Mouse (Mus musculus) neutrophil, adult 5-6 weeks (primary cell): ENCODE results near the gene A930033H14Rik. TPM values are rescaled to one million over a fixed set of nuclear protein-coding genes. Genes with fewer than 3 reads are reported as not detected.

Source experiments
- ATAC-seq: fragments of 151-379, 151-347 bp; 2 replicates; pipeline ENCODE4 v1.8.0; 2017; ENCODE audit warnings: mild to moderate bottlenecking, moderate TSS enrichment; ENCODE audit not compliant: insufficient number of reproducible peaks, poor library complexity, low FRiP score, severe bottlenecking; ENCODE audit errors: extremely low read depth
- total RNA-seq: library from RNA; stranded (forward); fragments of 200-1000 nt; gene quantifications from 2 replicates; pipeline ENCODE4 v1.2.3, GENCODE M21; 2017

A930033H14Rik gene
- total RNA-seq, 1 experiment from 2014 or later, result not detected

DNA sequence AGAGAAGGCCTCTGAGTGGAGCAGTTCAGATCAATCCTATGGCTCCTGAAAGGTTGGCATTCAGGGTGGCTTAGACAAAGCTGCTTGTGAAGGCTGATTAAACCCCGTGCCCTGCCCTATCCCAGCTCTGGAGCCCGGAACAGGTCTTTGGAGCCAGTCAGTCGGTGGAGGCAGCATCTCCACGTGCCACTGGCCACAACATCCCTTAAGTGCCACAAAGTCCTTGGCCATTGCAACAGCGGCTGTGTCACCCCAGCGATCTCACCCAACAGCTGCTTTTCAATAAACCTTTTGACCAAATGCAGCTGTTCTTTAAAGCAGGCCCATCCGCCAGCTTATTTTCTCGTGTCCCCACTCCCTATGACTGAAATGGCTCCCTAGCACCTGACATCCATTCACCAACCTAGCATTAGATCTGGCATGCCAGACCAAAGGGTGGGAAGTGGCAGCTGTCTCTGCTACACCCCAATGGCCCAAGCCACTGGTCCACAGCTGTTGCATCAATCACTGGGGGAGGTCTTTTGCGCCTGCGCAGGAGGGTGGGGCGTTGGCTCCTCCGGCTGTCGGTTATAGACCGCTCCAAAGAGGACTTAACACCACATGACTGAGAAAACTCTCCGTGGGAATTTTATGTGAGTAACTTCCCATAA is 4.8 kb downstream of the A930033H14Rik start:
- ATAC-seq, result no peak

- no peak for ATAC-seq
These were observed 5.4 kb downstream of the A930033H14Rik start for GRCm38 (mm10) chr10:69207481-69207880.

- ATAC-seq, result no peak
These were observed 6.8 kb downstream of the A930033H14Rik start for GRCm38 (mm10) chr10:69206081-69206480.

DNA sequence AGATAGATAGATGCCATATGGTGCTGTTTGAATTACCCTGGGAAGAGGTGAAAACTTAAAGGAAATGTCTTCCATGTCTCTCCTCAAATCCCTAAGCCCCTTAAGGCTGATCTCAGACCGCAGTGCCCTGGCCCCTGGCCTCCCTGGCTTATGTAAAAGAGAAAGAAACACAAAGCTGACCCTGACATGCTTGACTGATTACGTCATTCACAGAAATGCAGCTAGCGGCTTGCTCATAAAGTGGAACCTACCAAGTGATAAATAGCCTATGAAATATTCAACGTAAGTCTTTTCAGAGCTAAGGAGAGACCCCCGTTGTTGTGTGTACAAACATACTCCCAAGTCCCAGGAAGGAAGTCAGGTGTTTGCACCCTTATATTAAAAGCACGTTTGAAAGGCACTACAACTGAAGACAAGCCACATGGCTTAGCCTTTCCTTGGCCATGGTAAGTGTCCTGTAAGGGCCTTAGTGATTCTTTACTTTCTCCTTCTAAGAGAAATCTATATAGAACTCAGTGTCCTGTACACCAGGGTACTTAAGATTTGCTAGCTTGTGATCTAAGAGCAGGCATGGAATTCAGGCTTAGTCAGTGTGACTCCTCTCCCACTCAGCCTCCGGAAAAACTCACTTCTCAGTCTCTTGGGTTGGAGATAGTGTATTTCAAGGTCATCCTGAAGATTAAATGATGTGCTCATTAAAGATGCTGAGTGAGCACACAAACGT is 8.1 kb downstream of the A930033H14Rik start:
- no peak for ATAC-seq

- no peak for ATAC-seq
These were observed 19.2 kb downstream of the A930033H14Rik start for GRCm38 (mm10) chr10:69193721-69194120.

DNA sequence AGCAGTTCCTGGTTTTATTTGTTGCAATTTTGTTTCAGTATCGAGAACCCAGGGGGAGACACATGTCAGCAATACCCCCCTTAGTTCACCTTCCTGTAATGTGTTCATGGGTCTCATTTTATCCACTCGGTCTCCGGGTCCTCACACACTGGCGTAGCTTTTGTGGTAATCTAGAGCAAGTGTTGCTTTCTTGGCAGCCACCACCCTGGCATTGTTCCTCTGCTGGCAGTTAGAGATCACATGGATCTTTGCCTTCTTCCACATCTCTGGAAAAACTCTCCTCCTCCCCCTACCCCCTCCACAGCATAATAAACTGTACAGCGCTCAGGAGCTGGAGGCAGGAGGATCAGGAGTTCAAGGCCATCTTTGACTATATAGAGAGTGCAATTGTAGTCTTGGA is 20.6 kb downstream of the A930033H14Rik start:
- no peak for ATAC-seq

DNA sequence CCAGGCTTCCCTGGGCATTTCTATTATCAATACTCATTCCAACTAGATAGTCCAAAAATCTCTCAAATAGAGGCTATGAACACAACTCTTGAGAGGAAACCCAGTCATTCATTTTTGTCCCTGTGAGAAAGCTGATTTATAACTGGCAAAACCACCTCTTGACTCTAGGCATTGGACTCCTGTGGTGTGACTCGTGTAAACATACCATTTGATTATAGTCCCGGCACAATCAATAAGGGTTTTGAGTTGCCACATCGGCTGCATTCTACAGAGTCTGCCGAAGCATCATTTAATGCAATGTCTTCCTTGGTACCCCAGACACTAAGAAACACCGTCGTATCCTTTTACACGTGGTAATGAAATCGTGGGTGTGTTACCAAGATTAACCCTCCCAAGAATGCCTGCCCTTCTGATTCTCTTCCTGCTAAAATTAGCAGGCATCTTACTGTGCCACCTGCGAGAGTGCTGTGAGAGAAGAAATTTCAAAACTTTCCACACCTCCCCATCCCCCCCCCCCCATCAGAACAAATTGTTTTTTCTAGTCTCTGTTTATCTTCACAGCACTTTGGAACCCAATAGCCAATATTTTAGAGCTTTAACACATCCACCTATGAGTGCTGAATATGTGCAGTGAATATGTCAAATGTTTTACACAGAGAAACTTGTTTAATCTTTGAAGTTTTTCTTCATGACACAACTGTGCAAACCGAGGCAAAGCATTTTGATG is 22.3 kb downstream of the A930033H14Rik start:
- no peak for ATAC-seq

- ATAC-seq, result no peak
These were observed 25.0 kb downstream of the A930033H14Rik start for GRCm38 (mm10) chr10:69187773-69188443.

- ATAC-seq, result peak; percentile 55; the same call in 1 of the 2 replicates
These were observed 26.7 kb downstream of the A930033H14Rik start for GRCm38 (mm10) chr10:69185894-69186893.

GRCm38 (mm10) chr10:69185431-69185830 is 27.5 kb downstream of the A930033H14Rik start:
- ATAC-seq, result no peak

DNA sequence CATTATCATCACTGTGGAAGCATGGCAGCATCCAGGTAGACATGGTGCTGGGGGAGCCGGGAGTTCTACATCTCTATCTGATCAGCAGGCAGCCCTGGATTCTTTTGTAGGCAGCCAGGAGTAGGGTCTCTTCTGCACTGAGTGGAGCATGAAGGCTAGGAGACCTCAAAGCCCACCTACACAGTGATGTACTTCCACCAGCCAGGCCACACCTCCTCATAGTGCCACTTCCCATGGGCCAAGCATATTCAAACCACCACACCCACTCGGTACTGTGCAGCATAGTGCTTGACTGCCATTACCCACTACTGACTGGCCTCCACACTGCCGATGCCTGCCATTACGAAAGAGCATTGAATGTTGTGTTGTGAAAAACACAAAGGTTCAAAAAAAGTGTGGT is 28.0 kb downstream of the A930033H14Rik start:
- no peak for ATAC-seq

DNA sequence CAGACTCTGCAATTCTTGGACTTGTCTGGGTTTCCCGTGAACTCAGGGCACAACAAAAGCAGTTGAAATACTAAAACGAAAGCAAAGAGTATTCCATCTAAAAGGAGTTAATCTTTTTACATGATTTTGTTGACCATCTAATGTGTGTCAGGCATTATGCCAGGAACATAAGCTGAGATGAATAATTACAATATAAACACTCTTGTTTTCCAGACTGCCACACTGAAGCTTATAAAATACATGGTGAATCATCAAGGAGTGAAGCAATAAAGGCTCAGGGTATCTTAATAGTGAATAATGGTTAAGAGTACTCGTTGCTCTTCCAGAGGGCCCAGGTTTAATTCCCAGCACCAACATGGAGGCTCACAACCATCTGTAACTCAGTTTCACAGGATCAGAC is 31.9 kb downstream of the A930033H14Rik start:
- no peak for ATAC-seq

- no peak for ATAC-seq
These were observed 33.6 kb downstream of the A930033H14Rik start for GRCm38 (mm10) chr10:69179341-69179740.

- ATAC-seq, result no peak
These were observed 36.8 kb downstream of the A930033H14Rik start for GRCm38 (mm10) chr10:69176116-69176515.

DNA sequence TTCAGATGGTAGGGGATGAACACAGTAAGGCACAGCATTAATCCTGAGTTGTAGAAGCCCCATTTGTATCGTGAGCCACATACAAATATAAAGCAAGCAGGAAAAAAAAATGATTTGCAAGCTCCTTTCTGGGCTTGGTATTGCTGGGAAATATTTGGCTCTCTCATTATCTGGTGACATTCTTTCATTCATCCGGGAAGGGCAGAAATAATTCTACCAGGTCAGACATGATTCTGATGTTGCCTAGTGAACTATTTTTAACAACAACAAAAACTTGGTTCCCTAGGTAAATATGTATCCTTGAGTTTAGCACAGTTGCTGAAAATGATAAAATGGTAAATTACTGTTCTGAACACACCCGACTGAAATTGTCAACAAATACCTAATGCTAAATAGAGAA is 40.5 kb downstream of the A930033H14Rik start:
- no peak for ATAC-seq

DNA sequence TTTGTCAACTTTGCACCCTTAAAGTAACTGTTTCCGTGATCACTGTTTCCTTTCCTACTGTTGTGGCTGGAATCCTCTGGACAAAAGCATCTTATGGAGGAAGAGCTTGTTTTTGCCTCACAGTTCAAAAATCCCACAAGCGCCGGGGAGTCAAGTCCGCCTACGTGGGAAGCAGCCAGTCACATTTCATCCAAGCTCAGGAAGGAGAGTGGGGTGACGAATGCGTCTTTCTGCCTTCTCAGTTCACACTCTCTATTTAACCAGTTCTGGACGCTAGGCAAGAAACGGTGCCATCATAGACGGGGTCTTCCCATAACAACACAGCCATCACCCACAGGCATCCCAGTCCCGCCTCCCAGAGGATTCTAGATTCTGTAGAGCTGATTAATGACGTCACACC is 46.4 kb downstream of the A930033H14Rik start:
- ATAC-seq, result no peak

DNA sequence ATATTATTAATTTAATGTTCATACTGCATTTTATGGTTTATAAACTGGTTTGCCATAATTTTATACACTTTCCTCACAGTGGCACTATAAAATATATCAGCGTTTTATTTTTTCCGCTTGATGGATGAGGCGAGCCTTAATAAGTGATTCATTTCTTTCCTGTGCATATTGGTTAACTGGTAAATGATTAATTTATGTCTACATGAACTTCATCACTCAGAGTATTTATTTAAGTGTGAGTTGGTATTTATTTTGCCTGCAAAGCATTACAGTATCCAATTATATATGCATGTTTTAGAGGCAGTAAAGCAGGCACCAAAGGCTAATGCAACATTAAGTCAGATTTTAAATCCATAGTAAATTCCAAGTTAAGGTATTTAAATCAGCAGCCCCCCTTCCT is 47.1 kb downstream of the A930033H14Rik start:
- no peak for ATAC-seq

DNA sequence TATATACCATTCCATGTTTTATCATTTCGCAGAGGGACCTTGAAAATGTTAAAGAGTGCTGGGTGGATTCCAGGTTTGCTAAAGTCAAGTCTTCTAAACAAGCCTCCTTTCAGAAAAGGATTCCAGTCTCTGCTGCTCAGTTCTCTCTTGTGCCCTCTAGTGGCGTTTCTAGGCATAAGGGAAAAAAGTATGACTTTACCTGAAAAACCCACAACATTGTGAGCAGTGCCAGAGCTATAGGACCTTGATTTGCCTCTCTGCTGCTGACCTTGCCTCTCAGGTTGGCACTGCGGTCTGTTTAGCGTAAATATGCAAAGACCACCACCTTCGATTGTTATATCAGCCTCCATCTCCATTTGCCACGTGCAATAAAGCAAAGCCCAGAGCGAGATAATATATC is 47.8 kb downstream of the A930033H14Rik start:
- no peak for ATAC-seq
